Mouse (Mus musculus): Measurements from ENCODE around the gene Btn1a1. TPM values are rescaled to one million over a fixed set of nuclear protein-coding genes. Genes with fewer than 3 reads are reported as not detected.

Gene Btn1a1
- polyA plus RNA-seq, 1 experiment from 2014 or later = 0.06 TPM

DNA sequence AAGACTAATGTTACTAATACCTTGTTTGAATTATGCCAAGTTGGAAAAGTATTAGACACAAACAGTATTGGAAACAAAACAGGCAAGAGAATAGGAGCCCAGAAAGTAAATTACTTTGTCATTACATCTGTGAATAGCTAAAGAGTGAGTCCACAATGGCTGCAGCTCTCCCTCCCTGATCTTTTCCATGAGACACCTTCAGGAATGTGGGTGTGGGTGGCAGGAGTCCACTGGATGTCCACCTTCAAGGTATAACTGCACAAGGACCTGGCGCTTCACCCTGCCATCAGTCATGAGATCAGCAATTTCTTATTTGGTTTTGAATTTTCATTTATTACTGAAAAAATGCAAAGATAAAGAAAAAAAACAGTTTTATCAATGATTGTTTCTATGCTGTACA is 605 bp upstream of the Btn1a1 start:
- Histone ChIP-seq H3K4me3 (peak overlapping the region; percentile 66), H3K27ac (replicated peaks) (no peak overlapping the region), H3K27me3 (ENCODE audit: low read depth, poor library complexity, severe bottlenecking) (peaks cover 8% of the 10 kb centered on the region), H3K36me3 (no peaks in the 10 kb centered on the region), H3K4me1 (peaks cover 27% of the 10 kb centered on the region), H3K9me3 (replicated peaks) (no peaks in the 10 kb centered on the region)
- DNase-seq (ENCODE audit: low spot score) = no peak
- WGBS = 53% methylated on average over 1 of the region's 1 CpGs

DNA sequence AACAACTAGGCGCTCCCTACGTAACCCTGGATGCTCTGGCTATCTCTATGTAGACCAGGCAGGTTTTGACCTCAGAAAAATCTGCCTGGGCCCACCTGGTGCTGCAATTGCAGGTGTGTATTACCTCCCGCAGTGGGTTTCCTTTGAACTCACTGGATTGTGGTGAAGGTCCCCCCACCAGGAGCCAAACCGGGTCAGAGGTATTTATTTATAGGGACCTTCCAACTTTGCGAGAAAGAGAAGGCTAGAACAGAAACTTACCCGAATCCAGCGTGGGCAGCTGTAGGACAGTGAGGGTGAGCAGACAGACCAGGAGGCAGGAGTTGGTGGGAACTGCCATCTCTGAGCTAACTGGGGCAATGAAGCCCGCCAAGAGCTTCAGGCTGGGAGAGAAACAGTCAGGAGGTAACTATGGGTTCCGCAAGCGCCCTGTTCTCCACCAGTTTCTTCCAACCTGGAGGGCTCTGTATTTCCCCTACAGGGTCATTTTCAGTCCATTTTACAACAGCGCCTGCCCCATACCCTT is 797 bp downstream of the Btn1a1 start:
- WGBS = 1% methylated on average over 11 of the region's 11 CpGs
- peak overlapping the region; percentile 66 for H3K4me3 ChIP-seq
- 0 out of 2 replicates have a peak overlapping the region, but pooled peaks have one; percentile 47 for H3K27ac ChIP-seq (replicated peaks)
- DNase-seq (ENCODE audit: low spot score) = peak; percentile 45
- no peaks in the 10 kb centered on the region for H3K9me3 ChIP-seq (replicated peaks)
- peaks cover 22% of the 10 kb centered on the region for H3K27me3 ChIP-seq (ENCODE audit: low read depth, poor library complexity, severe bottlenecking)
- H3K4me1 ChIP-seq = peaks cover 27% of the 10 kb centered on the region
- no peaks in the 10 kb centered on the region for H3K36me3 ChIP-seq

DNA sequence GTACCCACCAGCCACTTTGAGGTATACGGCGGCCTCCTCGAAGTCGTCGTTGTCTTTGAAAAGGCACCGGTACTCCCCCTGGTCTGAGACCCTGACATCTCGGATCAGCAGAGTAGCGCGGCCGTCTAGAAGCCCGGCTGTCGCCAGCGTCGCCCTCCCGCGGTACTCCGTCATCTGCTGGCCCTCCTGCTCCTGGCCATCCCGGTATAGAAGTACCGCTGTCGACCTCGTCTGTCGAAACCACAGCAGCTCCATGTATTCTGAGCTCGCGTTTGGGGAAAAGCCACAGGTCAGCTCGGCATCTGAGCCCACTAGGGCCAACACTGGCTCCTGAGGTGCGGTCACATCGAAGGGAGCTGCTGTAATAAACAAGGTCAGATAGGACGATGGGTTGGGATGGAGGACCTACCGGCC is 1.5 kb downstream of the Btn1a1 start:
- Histone ChIP-seq H3K36me3 (no peaks in the 10 kb centered on the region), H3K9me3 (replicated peaks) (no peaks in the 10 kb centered on the region), H3K27ac (replicated peaks) (0 out of 2 replicates have a peak overlapping the region, but pooled peaks have one; percentile 57), H3K4me1 (peaks cover 31% of the 10 kb centered on the region), H3K4me3 (peak overlapping the region; percentile 66), H3K27me3 (ENCODE audit: low read depth, poor library complexity, severe bottlenecking) (peaks cover 25% of the 10 kb centered on the region)
- WGBS = under 1% methylated on average over 29 of the region's 29 CpGs
- DNase-seq (ENCODE audit: low spot score) = peak; percentile 73

DNA sequence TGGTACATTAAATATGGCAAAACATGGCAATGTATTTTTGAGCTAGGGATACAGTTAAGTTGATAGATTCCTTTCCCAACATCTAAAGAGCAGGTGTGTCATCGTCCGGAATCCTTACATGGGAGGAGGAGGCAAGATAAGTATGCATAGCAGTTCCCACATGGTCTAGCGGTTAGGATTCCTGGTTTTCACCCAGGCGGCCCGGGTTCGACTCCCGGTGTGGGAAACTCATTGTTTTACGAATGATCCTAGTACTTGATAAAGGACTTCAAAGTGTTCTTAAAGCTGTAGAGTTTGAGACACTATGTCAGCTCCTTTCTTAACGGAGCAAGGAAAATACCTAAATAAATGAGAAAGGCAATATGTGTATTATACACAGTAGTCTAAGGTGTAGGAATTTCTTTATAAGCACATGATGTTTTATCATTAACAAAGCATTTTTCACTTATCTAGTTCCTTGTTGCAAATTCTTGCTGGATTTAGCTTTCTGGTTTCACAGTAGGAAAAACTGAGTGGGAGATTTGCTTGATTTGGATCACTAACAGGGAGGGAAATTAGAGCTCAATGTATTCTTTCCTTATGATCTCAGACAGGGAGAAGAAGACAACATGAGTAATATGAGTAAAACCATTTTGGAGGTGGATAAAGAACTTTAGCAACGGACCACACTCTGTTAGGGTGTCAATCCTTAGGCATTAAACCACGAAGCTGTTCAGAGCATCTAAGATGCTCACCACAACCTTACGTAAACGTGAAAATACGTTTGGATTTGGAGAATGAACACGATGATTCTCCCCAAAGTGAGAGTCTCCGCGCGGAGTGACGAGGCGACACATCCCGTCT is 2.1 kb downstream of the Btn1a1 start:
- H3K27ac ChIP-seq (replicated peaks) = 0 out of 2 replicates have a peak overlapping the region, but pooled peaks have one; percentile 57
- H3K4me1 ChIP-seq = peaks cover 38% of the 10 kb centered on the region
- H3K9me3 ChIP-seq (replicated peaks) = no peaks in the 10 kb centered on the region
- H3K4me3 ChIP-seq = peak overlapping the region; percentile 66
- peaks cover 32% of the 10 kb centered on the region for H3K27me3 ChIP-seq (ENCODE audit: low read depth, poor library complexity, severe bottlenecking)
- WGBS = under 1% methylated on average over 21 of the region's 21 CpGs
- DNase-seq (ENCODE audit: low spot score) = peak; percentile 86
- H3K36me3 ChIP-seq = no peaks in the 10 kb centered on the region

DNA sequence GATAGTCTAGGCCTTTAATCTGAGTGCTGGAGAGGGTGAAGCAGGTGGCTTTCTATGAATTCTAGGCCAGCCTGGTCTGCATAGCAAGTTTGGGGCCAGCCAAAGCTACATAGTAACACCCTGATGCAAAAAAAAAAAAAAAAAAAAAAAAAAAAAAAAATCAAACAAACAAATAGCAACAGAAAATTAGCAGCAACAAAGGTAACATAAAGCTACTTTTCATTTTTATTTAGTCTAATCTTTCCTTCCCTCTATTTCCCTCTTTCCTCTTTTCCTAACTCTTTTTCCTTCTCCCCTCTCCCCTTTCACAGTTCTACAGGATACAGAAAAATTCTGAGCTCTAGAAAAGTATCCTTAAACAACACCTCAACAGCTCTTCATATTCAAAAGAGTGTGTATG is 3.0 kb downstream of the Btn1a1 start:
- peaks cover 41% of the 10 kb centered on the region for H3K27me3 ChIP-seq (ENCODE audit: low read depth, poor library complexity, severe bottlenecking)
- peaks cover 40% of the 10 kb centered on the region for H3K4me1 ChIP-seq
- no peaks in the 10 kb centered on the region for H3K9me3 ChIP-seq (replicated peaks)

DNA sequence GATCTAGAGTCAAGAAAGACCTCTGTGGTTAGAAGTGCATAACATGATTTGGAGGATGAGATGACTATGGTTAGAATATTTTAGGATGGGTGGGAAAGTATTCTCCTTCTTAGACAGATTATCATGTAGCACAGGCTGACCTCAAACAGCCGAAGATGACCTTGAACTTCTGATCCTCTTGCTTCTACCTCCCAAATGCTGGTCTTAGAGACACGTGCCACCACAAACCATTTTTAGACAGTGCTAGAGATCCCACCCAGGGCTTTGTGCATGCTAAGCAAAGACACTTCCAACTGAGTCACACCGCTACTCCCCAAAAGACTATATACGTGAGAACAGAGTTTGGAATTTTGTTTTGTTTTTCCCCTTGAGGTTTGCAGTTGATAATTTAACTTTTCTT is 3.6 kb downstream of the Btn1a1 start:
- no peak for DNase-seq (ENCODE audit: low spot score)
- Histone ChIP-seq H3K4me3 (no peak overlapping the region), H3K27ac (replicated peaks) (no peak overlapping the region), H3K36me3 (no peaks in the 10 kb centered on the region), H3K27me3 (ENCODE audit: low read depth, poor library complexity, severe bottlenecking) (peaks cover 47% of the 10 kb centered on the region), H3K9me3 (replicated peaks) (no peaks in the 10 kb centered on the region), H3K4me1 (peaks cover 40% of the 10 kb centered on the region)
- 82% methylated on average over 4 of the region's 4 CpGs for WGBS

More for the DNA sequence above, 3.0 kb downstream of the Btn1a1 start:
- H3K27ac ChIP-seq (replicated peaks) = no peak overlapping the region
- DNase-seq (ENCODE audit: low spot score) = no peak
- no peaks in the 10 kb centered on the region for H3K36me3 ChIP-seq
- H3K4me3 ChIP-seq = no peak overlapping the region

DNA sequence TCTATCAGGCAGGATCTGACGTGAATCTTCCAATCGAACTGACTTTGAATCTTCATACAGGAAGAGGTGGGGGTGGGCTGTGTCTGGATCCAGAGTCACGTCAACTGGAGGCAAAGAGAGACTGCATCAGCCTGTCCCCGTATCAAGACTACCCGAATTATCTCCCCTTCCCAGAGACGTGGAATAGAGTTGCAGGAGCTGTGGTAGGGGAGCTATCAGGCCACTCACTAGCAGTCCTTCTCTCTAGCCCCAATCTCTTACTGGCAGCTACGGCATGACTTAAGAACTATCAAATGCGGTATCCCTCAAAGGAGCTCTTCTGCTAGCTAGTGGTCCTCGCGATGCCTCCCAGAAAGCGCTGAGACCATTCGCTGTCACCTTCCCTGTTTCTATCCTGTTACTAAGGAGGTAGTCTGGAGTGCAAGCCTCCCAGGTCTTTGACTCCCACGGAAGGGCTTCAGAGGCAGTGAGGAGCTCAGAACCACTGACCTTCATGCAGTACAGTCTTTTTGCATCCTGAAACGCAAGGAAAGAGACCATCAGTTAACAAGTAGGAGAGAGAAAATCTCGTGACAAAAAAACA is 6.3 kb downstream of the Btn1a1 start:
- Histone ChIP-seq H3K9me3 (replicated peaks) (no peaks in the 10 kb centered on the region), H3K27me3 (ENCODE audit: low read depth, poor library complexity, severe bottlenecking) (peaks cover 46% of the 10 kb centered on the region), H3K4me1 (peaks cover 19% of the 10 kb centered on the region), H3K36me3 (no peaks in the 10 kb centered on the region), H3K4me3 (peak overlapping the region; percentile 36), H3K27ac (replicated peaks) (peak overlapping the region; percentile 46; the same call in 1 of the 2 replicates)
- WGBS = 14% methylated on average over 15 of the region's 15 CpGs
- DNase-seq (ENCODE audit: low spot score) = no peak

DNA sequence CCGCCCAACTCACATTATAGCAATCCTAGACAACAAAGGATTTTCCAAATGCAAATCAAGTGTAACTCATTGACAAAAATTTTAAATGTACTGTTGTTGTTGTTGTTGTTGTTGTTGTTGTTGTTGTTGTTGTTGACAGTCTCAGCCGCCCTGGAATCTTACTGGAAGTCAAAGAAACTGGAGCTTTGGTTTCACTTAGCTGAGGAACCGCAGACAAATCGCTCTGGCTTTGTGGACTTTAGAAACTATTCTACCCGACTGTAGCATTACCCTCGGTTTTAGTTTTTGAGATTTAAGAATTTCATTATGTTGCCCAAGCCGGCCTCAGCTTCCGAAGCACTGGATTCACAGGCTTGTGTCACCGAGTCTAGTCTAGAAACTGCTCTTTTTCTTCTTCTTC is 11.8 kb downstream of the Btn1a1 start:
- 1% methylated on average over 9 of the region's 9 CpGs for WGBS
- Histone ChIP-seq H3K27me3 (ENCODE audit: low read depth, poor library complexity, severe bottlenecking) (peaks cover 23% of the 10 kb centered on the region), H3K4me3 (peak overlapping the region; percentile 74), H3K27ac (replicated peaks) (peak overlapping the region; percentile 83), H3K36me3 (no peaks in the 10 kb centered on the region), H3K9me3 (replicated peaks) (no peaks in the 10 kb centered on the region), H3K4me1 (peaks cover 9% of the 10 kb centered on the region)
- no peak for DNase-seq (ENCODE audit: low spot score)

DNA sequence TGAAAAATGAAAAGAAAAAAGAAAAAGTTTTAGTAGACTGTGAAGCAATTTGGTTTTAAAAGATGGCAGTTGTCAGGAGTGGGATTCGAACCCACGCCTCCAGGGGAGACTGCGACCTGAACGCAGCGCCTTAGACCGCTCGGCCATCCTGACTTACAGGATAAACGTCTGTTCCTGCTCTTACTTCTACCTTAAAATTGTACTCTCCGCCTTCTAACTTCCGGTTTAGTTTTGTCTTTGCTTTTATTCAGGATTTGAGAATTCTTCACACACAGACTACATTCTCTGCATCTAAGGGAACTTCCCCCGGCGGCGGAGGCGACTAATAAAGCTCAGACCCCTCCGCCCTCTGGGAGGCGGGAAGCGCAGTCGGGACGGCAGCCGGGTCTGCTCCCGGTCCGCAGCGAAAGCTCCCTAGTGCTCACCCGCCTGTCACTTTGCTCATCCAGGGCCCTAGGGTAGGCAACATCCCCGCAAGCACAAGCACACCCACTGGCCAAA is 12.3 kb downstream of the Btn1a1 start:
- Histone ChIP-seq H3K27me3 (ENCODE audit: low read depth, poor library complexity, severe bottlenecking) (peaks cover 18% of the 10 kb centered on the region), H3K27ac (replicated peaks) (peak overlapping the region; percentile 83), H3K4me3 (peak overlapping the region; percentile 74), H3K9me3 (replicated peaks) (no peaks in the 10 kb centered on the region), H3K4me1 (peaks cover 9% of the 10 kb centered on the region; the same call in 1 of the 2 replicates), H3K36me3 (no peaks in the 10 kb centered on the region)
- peak; percentile 81 for DNase-seq (ENCODE audit: low spot score)
- under 1% methylated on average over 25 of the region's 25 CpGs for WGBS

DNA sequence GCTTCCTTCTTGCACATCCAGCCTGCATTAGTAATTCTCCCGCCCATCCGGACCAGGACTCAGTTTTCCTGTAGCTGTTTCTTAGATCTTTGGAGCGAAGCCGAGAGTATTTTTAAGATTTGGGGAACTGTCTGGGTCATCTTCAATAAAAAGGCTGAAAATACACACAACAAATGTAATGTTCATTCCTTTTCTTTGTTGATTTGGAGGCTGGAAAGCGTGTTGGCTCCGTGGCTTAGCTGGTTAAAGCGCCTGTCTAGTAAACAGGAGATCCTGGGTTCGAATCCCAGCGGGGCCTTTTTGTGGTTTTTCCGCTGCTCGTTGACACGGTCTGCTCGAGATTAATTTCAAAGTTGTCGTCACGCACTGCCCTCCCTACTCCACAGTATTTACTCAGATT is 15.3 kb downstream of the Btn1a1 start:
- H3K27ac ChIP-seq (replicated peaks) = peak overlapping the region; percentile 80
- no peaks in the 10 kb centered on the region for H3K9me3 ChIP-seq (replicated peaks)
- no peaks in the 10 kb centered on the region for H3K27me3 ChIP-seq (ENCODE audit: low read depth, poor library complexity, severe bottlenecking)
- no peaks in the 10 kb centered on the region for H3K36me3 ChIP-seq
- WGBS = under 1% methylated on average over 15 of the region's 15 CpGs
- peak overlapping the region; percentile 65 for H3K4me3 ChIP-seq
- peak; percentile 87 for DNase-seq (ENCODE audit: low spot score)
- H3K4me1 ChIP-seq = peaks cover 10% of the 10 kb centered on the region; the same call in 1 of the 2 replicates

DNA sequence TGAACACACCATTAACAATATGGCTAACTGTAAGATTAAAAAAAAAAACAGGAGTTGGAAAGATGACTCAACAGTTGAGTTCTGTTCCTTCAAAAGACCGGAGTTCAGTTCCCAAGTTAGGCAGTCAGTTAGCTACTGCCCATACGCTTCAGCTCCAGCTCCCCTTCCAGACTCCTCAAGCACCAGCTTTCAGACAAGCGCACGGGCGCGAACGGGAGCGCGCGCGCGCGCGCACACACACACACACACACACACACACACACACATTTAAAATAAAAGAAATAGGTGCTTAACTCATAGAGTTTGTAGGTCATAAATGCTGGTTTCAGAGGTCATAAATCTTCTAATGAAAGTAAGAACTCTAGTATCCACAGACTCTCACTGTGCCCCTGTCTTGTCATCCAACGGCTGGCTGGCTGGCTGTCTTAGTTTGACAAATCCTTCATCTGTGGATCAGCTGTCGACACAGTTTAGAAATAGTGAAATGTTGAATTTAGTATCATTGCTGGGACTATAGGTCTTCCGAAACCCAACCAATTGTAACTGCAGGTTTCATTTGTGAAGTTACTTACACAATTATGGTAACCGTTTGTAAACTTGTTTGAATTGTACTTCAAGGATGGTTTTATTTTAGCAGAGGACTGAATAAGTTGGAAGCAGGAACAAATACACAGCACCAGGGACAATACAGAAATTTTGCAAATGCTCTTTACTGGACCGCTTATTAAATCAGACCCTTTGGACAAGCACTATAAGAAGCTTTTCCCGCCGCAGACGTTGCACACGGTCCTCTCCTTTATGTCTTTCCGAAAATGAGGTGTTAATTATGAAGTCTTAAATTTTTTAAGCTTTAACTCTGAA is 16.2 kb downstream of the Btn1a1 start:
- peak; percentile 81 for DNase-seq (ENCODE audit: low spot score)
- H3K27ac ChIP-seq (replicated peaks) = peak overlapping the region; percentile 80
- no peaks in the 10 kb centered on the region for H3K27me3 ChIP-seq (ENCODE audit: low read depth, poor library complexity, severe bottlenecking)
- WGBS = under 1% methylated on average over 24 of the region's 24 CpGs
- no peaks in the 10 kb centered on the region for H3K36me3 ChIP-seq
- H3K9me3 ChIP-seq (replicated peaks) = no peaks in the 10 kb centered on the region
- peak overlapping the region; percentile 65 for H3K4me3 ChIP-seq
- H3K4me1 ChIP-seq = peaks cover 20% of the 10 kb centered on the region

DNA sequence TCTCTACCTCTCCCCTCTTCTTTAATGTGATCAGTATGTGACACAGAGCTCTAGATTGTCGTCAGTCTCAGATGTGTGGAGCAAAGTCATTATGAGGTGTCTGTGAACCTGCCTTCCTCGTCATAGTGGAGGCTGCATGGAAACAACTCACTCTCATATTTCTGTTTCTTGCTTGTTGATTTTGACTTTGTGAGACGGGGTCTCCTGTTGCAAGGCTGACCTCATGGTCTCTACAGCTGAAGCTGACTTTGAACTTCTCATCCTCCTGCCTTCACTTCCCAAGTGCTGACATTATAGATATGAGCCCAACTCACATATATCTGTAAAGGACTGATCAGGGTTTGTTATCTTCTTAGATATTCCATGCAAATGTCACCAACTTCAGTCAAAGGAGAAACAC is 16.9 kb downstream of the Btn1a1 start:
- no peaks in the 10 kb centered on the region for H3K27me3 ChIP-seq (ENCODE audit: low read depth, poor library complexity, severe bottlenecking)
- 56% methylated on average over 3 of the region's 3 CpGs for WGBS
- peaks cover 23% of the 10 kb centered on the region for H3K4me1 ChIP-seq
- no peak overlapping the region for H3K27ac ChIP-seq (replicated peaks)
- peak overlapping the region; percentile 65 for H3K4me3 ChIP-seq
- H3K9me3 ChIP-seq (replicated peaks) = no peaks in the 10 kb centered on the region
- DNase-seq (ENCODE audit: low spot score) = no peak
- H3K36me3 ChIP-seq = no peaks in the 10 kb centered on the region
